Mouse (Mus musculus) forebrain, embryonic 13.5 days (tissue): ENCODE measurements around the gene Ccdc155. TPM values are rescaled to one million over a fixed set of nuclear protein-coding genes. Genes with fewer than 3 reads are reported as not detected.
A peak's percentile ranks its signal among the peaks of the same experiment; 100 is the strongest.

Experiments
- ATAC-seq: fragments of 200-750 bp; cut with Nextera tagmentation; 2 replicates; pipeline ENCODE4 v1.8.0; 2017
- H3K27ac ChIP-seq: fragments of 300-500 bp; sonication (generic); 2 replicates; pipeline ENCODE4 v1.5.1; 2015; ENCODE audit warnings: inconsistent platforms, mild to moderate bottlenecking, moderate library complexity
- H3K27me3 ChIP-seq: fragments of 300-500 bp; sonication (generic); 2 replicates; pipeline ENCODE4 v1.6.1; 2015; ENCODE audit warnings: mild to moderate bottlenecking, inconsistent platforms
- H3K36me3 ChIP-seq: fragments of 300-500 bp; sonication (generic); 2 replicates; pipeline ENCODE4 v1.6.1; 2015; ENCODE audit warnings: mild to moderate bottlenecking, inconsistent platforms; ENCODE audit not compliant: poor library complexity, severe bottlenecking
- H3K4me1 ChIP-seq: fragments of 300-500 bp; sonication (generic); 2 replicates; pipeline ENCODE4 v1.6.1; 2015; ENCODE audit warnings: inconsistent platforms
- H3K4me2 ChIP-seq: fragments of 300-500 bp; sonication (generic); 2 replicates; pipeline ENCODE4 v1.6.1; 2015; ENCODE audit warnings: inconsistent platforms, mild to moderate bottlenecking, moderate library complexity
- H3K4me3 ChIP-seq: fragments of 300-500 bp; sonication (generic); 2 replicates; pipeline ENCODE4 v1.5.1; 2015; ENCODE audit warnings: mild to moderate bottlenecking, inconsistent platforms
- H3K9ac ChIP-seq: fragments of 300-500 bp; sonication (generic); 2 replicates; pipeline ENCODE4 v1.6.1; 2015; ENCODE audit warnings: mild to moderate bottlenecking, inconsistent platforms
- H3K9me3 ChIP-seq: fragments of 300-500 bp; sonication (generic); replicated peaks from 2 replicates; pipeline ENCODE4 v1.6.1; 2016; ENCODE audit warnings: inconsistent platforms
- WGBS: fragments of 180-500 bp; shearing (Covaris S2); methylation state at CpG from one replicate; pipeline ENCODE4 v1.1.7; 2015; 5-methylcytosine and 5-hydroxymethylcytosine counted together
- polyA plus RNA-seq: library from polyadenylated mRNA; unstranded; fragments of >200 nt; fragmentation: Nextera tagmentation; extraction: Ambion mirVana; gene quantifications from 2 replicates; pipeline ENCODE4 v1.2.1, GENCODE M21; 2015

Ccdc155 gene
- polyA plus RNA-seq, 1 experiment from 2014 or later, result 0.93 TPM

DNA sequence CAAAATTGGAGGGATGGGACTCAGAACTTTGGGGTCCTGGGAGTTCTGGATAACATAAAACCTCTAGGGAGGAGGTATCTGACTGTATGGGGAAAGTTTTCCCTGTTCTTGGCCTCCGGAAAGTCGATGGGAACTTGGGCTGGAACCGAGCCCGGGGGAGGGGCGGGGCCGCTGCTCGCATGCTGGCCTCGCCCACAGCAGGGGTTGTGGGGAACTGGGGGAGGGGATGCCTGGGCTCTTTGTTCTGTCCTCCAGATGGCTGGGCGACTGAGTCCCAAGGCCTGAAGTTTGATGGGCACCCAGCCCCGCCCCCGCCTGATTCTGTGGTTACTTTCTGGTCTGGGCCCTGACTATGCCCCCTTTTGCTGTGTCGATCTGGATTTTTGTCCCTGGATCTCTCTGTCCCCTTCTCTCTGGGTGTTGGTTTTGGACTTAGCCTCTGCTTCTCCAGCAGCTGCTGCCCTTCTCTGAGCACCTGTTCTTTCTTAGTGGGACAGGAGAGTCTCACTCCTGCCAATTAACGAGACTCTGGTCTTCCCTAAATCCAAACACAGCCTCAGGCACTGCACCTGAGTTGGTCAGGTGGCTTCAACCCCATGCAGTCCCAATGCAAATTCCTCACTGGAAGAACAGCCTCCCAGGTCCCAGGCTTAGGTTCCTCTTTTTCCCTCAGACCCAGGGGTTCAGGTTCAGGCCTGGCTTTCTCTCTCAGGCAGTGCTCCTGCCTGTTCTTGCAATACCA lies 11.9 kb upstream of the Ccdc155 start:
- 0% methylated on average over 13 of the region's 13 CpGs for WGBS
- Histone ChIP-seq H3K4me1 (peaks cover 45% of the 10 kb centered on the region), H3K27me3 (peaks cover 12% of the 10 kb centered on the region), H3K9me3 (no peaks in the 10 kb centered on the region), H3K9ac (peak overlapping the region; percentile 88), H3K4me3 (peak overlapping the region; percentile 66), H3K36me3 (peaks cover 44% of the 10 kb centered on the region), H3K27ac (peak overlapping the region; percentile 86), H3K4me2 (peak overlapping the region; percentile 82)
- peak; percentile 87 for ATAC-seq

DNA sequence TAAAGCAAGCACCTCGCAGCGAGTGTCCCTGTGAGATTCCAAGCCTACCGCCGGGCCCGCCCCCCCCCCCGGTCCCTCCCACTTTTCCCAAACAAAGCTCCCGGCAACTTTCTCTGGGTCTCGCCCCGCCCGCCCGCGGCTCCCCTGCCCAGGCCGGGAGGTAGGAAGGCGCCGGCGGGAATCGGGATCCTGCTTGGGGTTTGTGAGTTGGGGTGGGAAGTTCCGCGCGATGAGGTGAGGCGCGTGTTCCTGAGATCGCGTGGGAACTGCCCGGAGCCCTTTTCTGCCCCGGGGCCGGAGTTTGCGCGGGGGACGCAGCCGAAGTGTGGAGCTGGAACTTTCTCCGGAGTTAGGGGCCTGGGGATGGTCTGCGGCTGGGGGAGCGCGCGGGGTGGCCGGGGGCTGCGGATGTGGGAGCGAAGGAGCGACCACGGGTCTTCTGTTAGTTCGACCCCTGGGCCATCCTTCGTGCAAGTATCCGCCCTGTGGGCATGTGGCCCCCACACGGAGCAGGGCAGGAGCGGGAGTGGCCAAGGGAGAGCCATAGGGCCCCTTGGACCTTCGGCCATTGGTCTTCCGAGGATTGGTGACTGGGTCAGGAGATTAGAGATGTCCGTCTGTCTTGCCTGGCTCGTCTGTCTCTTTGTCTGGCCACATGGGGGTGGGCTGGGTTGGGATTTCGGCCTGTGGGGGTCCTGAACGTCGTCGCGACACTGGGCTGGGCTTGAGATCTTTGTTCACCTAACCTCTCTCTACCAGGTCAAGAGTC lies 11.2 kb upstream of the Ccdc155 start, which contains the start of gene Tead2:
Gene Tead2, plus strand, starts transcription at position 81 of the 769 bp plus-strand sequence.
- peak within 1 kb of the TSS; percentile 66 for H3K4me3 ChIP-seq
- peak within 1 kb of the TSS; percentile 82 for H3K4me2 ChIP-seq
- H3K9me3 ChIP-seq, result no peaks in the 10 kb centered on the region
- under 1% methylated on average over 54 of the region's 55 CpGs for WGBS
- peaks cover 36% of the 10 kb centered on the region for H3K36me3 ChIP-seq
- peak within 1 kb of the TSS; percentile 88 for H3K9ac ChIP-seq
- H3K27ac ChIP-seq, result peak within 1 kb of the TSS; percentile 86
- peaks cover 48% of the 10 kb centered on the region for H3K4me1 ChIP-seq
- ATAC-seq, result peak; percentile 60
- H3K27me3 ChIP-seq, result peaks cover 20% of the 10 kb centered on the region

DNA sequence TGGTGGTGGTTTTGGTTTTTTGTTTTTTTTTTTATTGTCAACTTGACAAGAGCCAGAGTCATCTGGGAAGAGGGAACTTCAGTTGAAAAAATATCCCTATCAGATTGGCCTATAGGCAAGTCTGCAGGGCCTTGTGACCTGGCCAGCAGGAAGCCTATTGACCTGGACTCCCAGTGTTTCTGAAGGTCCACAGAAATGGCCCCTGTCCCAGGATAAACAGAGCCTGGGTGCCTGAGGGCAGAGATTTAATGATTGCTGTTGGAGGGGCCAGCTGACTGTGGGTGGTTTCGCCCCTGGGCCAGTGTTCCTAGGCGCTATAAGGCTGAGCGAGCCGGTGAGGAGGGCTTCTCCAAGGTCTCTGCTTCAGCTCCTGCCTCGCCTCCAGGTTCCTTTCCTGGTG lies 9.0 kb upstream of the Ccdc155 start:
- H3K4me1 ChIP-seq, result peaks cover 38% of the 10 kb centered on the region
- H3K9me3 ChIP-seq, result no peaks in the 10 kb centered on the region
- H3K9ac ChIP-seq, result peak overlapping the region; percentile 8; the same call in 1 of the 2 replicates
- no peak overlapping the region for H3K27ac ChIP-seq
- no peak overlapping the region for H3K4me3 ChIP-seq
- H3K4me2 ChIP-seq, result no peak overlapping the region
- no peak for ATAC-seq
- peaks cover 33% of the 10 kb centered on the region for H3K27me3 ChIP-seq
- WGBS, result 61% methylated on average over 5 of the region's 5 CpGs
- peaks cover 15% of the 10 kb centered on the region; the same call in 1 of the 2 replicates for H3K36me3 ChIP-seq

DNA sequence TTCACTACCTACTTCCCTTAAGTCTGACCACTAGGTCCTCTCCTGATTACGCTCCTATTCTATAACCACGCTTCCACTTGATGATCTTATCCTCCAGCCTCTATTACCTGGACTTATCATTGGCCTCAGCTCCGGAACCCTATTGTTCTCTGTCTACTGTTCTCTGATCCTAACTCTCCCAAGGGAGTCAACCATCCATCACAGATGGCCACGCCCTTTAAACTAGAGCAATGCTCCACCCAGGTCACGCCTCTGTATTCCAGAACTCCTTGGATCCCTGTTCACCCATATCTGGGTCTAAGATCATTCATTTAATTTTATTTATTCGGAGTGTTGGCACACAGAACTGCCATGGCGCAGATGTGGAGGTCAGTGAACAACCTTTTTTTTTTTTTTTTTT lies 7.7 kb upstream of the Ccdc155 start:
- 78% methylated on average over 7 of the region's 7 CpGs for WGBS
- no peak overlapping the region for H3K4me2 ChIP-seq
- H3K4me1 ChIP-seq, result peaks cover 25% of the 10 kb centered on the region
- H3K9me3 ChIP-seq, result no peaks in the 10 kb centered on the region
- H3K9ac ChIP-seq, result no peak overlapping the region
- no peak for ATAC-seq
- 0 out of 2 replicates have a peak, but pooled peaks cover 2% of the 10 kb centered on the region for H3K36me3 ChIP-seq
- no peak overlapping the region for H3K4me3 ChIP-seq
- H3K27me3 ChIP-seq, result peaks cover 35% of the 10 kb centered on the region
- H3K27ac ChIP-seq, result no peak overlapping the region

DNA sequence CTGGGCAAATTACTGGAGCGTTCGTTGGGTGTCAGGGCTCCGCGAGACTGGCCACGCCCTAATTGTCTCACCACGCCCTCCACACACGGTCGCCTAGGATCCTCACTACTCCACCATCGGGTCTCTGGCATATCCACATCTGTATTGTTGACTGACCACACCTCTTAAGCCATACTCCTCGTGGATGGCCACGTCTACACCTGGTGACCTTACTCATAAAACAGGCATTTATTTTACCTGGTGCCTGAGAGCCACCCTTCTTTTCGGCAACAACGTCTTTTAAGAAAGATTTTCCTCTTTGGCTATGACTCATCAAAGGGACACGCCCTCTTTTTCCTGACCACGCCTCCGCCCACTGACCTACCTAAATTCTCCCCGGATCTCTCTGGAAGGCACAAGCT lies 7.2 kb upstream of the Ccdc155 start, which contains the start of gene Dkkl1:
Gene Dkkl1, minus strand, starts transcription at position 297 of the 401 bp plus-strand sequence.
- no peak within 1 kb of the TSS; the same call in 1 of the 2 replicates for H3K4me3 ChIP-seq
- no peak within 1 kb of the TSS for H3K27ac ChIP-seq
- peaks cover 20% of the 10 kb centered on the region for H3K4me1 ChIP-seq
- H3K36me3 ChIP-seq, result no peaks in the 10 kb centered on the region
- 4% methylated on average over 17 of the region's 17 CpGs for WGBS
- H3K9me3 ChIP-seq, result no peaks in the 10 kb centered on the region
- no peak for ATAC-seq
- H3K27me3 ChIP-seq, result peaks cover 36% of the 10 kb centered on the region
- peak within 1 kb of the TSS; percentile 25; the same call in 1 of the 2 replicates for H3K4me2 ChIP-seq
- H3K9ac ChIP-seq, result no peak within 1 kb of the TSS

DNA sequence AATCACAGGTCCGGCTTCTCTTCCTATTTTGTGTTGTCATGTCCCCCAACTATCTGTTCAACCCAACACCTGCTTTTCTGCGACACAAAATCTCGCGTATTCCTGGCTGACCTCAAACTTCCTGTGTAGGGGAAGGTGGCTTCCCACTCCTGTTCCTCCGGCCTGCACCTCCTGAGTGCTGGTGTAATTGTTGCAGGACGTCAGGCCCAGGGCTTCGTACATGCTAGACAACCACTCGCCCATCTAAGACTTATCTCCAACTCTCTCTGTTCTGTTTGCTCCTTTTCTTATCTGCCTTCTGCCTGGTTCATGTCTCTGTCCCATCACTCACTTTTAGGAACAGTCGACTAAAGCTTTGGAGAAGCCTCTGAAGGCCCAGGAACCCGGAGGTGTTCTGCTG lies 6.4 kb upstream of the Ccdc155 start:
- Histone ChIP-seq H3K9me3 (no peaks in the 10 kb centered on the region), H3K4me2 (0 out of 2 replicates have a peak overlapping the region, but pooled peaks have one; percentile 25), H3K36me3 (no peaks in the 10 kb centered on the region), H3K27me3 (peaks cover 36% of the 10 kb centered on the region), H3K27ac (no peak overlapping the region), H3K9ac (no peak overlapping the region), H3K4me1 (peaks cover 14% of the 10 kb centered on the region), H3K4me3 (no peak overlapping the region)
- no peak for ATAC-seq
- WGBS, result 79% methylated on average over 10 of the region's 10 CpGs

DNA sequence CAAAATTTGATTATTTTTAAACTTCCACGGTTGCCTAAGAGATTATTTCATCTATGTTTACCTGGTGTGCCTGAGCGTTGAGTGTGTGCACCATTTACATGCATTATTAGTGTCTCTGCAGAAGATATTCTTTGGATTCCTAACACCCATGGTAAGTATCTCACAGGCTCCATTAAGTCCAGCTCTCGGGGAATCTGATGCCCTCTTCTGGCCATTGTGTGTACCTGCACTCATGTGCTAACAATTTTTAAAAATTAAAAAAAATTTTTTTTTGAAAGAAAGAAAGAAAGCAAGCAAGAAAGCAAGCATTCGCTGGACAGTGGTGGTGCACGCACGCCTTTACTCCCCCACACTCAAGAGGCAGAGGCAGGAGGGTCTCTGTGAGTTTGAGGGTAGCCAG lies 3.6 kb upstream of the Ccdc155 start:
- no peak overlapping the region for H3K27ac ChIP-seq
- no peaks in the 10 kb centered on the region for H3K9me3 ChIP-seq
- WGBS, result 86% methylated on average over 6 of the region's 6 CpGs
- H3K9ac ChIP-seq, result no peak overlapping the region
- H3K4me2 ChIP-seq, result no peak overlapping the region
- H3K4me1 ChIP-seq, result 0 out of 2 replicates have a peak, but pooled peaks cover 9% of the 10 kb centered on the region
- no peaks in the 10 kb centered on the region for H3K36me3 ChIP-seq
- peaks cover 41% of the 10 kb centered on the region for H3K27me3 ChIP-seq
- H3K4me3 ChIP-seq, result no peak overlapping the region
- ATAC-seq, result no peak

DNA sequence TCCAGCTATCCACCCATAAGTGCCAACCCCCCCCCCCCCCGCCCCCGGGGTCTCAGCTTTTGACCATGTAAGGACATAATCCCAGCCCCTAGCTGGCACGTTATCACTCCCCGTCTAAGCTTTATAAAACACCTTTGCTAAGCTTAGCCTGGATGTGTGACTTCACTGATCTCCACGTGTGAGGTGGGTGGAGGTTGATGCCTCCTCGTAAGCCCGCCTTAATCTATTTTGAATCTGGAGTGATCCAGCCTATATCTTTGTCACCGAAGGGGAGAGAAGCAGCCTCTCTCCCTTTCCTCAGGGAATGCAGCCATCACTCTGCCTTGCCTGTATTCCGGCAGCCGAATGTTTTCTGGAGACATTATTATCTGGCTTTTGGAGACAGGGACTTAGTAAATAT lies 2.0 kb downstream of the Ccdc155 start:
- Histone ChIP-seq H3K4me3 (no peak overlapping the region), H3K4me2 (no peak overlapping the region), H3K36me3 (no peaks in the 10 kb centered on the region), H3K9ac (no peak overlapping the region), H3K27me3 (peaks cover 22% of the 10 kb centered on the region), H3K27ac (no peak overlapping the region), H3K9me3 (no peaks in the 10 kb centered on the region), H3K4me1 (0 out of 2 replicates have a peak, but pooled peaks cover 10% of the 10 kb centered on the region)
- no peak for ATAC-seq
- 58% methylated on average over 10 of the region's 10 CpGs for WGBS

DNA sequence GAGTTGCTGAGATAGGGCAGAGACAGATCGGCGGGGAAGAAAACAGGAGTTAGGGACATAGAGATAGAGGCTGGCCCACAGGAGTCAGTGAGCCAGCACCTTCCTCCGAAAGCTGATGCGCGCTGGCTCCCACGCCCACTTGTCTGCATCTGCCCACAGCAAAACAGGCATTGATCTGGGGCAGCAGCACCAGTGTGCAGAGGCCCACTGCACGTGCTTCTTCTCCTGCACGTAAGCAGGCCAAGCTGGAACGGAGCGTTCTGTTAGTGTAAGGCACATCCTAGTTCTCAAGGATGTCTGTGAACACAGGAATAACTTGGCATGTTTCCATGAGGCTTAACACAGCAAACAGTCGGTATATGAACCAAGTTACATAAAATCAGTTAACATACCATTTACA lies 5.7 kb downstream of the Ccdc155 start:
- 82% methylated on average over 11 of the region's 11 CpGs for WGBS

DNA sequence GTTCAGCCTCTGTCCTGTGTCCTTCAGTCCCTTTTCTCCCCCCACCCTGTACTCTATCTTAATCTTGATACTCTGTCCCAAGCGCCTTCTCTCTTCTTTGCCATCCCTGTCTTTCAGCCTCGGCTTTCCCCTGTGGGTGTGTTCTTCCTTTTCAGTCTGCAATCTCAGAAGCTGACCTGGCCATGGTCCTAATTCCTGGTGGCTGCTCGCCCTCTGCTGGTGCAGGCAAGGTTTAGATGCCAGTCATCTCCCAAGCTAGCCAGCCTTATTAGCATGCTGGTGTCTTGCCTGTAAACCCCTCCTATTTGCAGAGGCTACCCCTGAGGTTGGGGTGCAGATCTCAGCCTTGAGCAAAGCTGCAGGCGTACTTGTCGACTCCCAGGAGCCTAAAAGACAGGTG lies 6.3 kb downstream of the Ccdc155 start:
- Histone ChIP-seq H3K4me3 (no peak overlapping the region), H3K4me2 (no peak overlapping the region), H3K4me1 (0 out of 2 replicates have a peak, but pooled peaks cover 7% of the 10 kb centered on the region), H3K9me3 (no peaks in the 10 kb centered on the region), H3K9ac (0 out of 2 replicates have a peak overlapping the region, but pooled peaks have one; percentile 9), H3K27me3 (peaks cover 26% of the 10 kb centered on the region), H3K36me3 (no peaks in the 10 kb centered on the region), H3K27ac (no peak overlapping the region)
- WGBS, result 15% methylated on average over 5 of the region's 5 CpGs
- peak; percentile 60; the same call in 1 of the 2 replicates for ATAC-seq

More for the DNA sequence above, 5.7 kb downstream of the Ccdc155 start:
- Histone ChIP-seq H3K4me2 (no peak overlapping the region), H3K4me1 (0 out of 2 replicates have a peak, but pooled peaks cover 7% of the 10 kb centered on the region), H3K9me3 (no peaks in the 10 kb centered on the region), H3K4me3 (no peak overlapping the region), H3K27me3 (peaks cover 28% of the 10 kb centered on the region), H3K27ac (no peak overlapping the region), H3K9ac (no peak overlapping the region), H3K36me3 (no peaks in the 10 kb centered on the region)
- no peak for ATAC-seq

DNA sequence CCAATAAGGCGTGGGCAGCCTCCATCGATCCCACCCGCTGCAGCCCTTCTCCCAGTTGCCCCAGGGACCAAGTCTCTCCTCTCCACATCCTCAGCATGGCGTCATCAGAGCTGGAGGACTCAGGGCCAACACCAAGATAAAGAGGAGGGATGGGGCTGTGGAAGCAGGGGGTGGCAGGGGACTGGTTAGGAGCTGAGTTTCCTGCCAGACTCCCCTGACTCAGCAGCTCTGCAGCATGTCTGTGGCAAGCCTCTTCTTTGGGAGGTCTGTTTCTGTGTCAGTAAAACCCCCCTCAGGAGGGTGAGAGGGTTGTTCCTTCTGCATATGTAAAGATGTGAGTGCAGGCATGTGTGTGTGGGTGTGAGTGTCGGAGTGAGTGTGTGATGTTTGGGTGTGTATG lies 7.7 kb downstream of the Ccdc155 start:
- no peak for ATAC-seq
- Histone ChIP-seq H3K9me3 (no peaks in the 10 kb centered on the region), H3K9ac (no peak overlapping the region), H3K4me1 (0 out of 2 replicates have a peak, but pooled peaks cover 7% of the 10 kb centered on the region), H3K27ac (no peak overlapping the region), H3K27me3 (peaks cover 19% of the 10 kb centered on the region), H3K4me3 (no peak overlapping the region), H3K4me2 (no peak overlapping the region), H3K36me3 (no peaks in the 10 kb centered on the region)
- WGBS, result 69% methylated on average over 5 of the region's 5 CpGs

DNA sequence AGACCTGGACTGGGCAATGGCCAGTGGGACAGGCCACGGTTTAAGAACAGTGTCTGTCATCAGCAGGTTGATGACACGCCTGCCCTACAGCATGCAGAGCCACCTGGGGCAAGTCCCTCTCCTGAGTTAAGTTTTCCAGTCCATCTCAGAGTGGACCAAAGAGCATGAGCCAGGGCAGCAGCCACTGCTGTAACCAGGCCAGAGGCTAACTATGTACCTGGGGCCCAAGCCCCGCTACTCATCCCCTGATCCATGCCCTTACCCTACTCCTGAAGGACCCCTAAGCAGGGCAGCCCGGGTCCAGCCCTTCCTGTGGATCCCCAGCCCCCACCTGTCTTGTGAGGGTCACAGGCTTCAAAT lies 8.5 kb downstream of the Ccdc155 start:
- peaks cover 21% of the 10 kb centered on the region for H3K27me3 ChIP-seq
- H3K9me3 ChIP-seq, result no peaks in the 10 kb centered on the region
- H3K36me3 ChIP-seq, result no peaks in the 10 kb centered on the region
- no peak for ATAC-seq
- H3K4me3 ChIP-seq, result no peak overlapping the region
- 67% methylated on average over 4 of the region's 4 CpGs for WGBS
- 0 out of 2 replicates have a peak, but pooled peaks cover 10% of the 10 kb centered on the region for H3K4me1 ChIP-seq
- H3K9ac ChIP-seq, result no peak overlapping the region
- no peak overlapping the region for H3K4me2 ChIP-seq
- H3K27ac ChIP-seq, result no peak overlapping the region
